ENCODE assay signal across 18 mouse cellular contexts in the genomic region with DNA sequence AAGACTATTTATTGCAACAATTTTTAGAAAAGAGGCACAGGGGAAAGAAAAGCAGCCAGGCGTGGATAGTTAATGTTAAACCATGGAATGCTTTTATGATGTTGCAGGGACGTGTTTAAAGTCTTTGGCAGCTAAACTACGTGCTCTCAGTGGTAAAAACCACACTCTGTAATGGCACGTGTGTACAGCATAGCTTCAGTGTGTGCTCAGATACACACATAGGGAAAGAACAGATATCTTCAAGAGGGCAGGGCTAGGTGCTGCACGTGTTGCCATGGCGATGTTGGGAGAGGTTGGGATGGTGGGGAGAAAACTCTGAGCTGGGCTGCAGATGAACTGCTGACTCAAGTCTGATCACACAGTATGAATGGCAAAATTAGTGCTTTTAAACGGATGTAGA.
A peak's percentile ranks its signal among the peaks of the same experiment; 100 is the strongest.
DNase-seq lines count a peak whose midpoint lies in the region; ATAC-seq lines count a peak whose summit lies in the region.
"Had no signal": no experiment of that assay in that cellular context is flagged by ENCODE, and none has a peak within 500 bp of the region (broad histone marks: within the 10 kb centered on the region; RNA-seq: fewer than 3 reads in every experiment).

No protein-coding gene starts in this region.

- 76% methylated on average over 7 of the region's 7 CpGs for WGBS in neural tube, embryonic 13.5 days
- 94% methylated on average over 7 of the region's 7 CpGs for WGBS in heart, embryonic 10.5 days

- DNase-seq in neural tube, embryonic 10.5 days (ENCODE audit: extremely low spot score, low spot score) = no peak
- DNase-seq in kidney, adult 18-20 months = peak; percentile 51
- peak; percentile 64 for DNase-seq in kidney, postnatal 14 days
- no peak for DNase-seq in adrenal gland, adult (ENCODE audit: inconsistent age in 2 of 2, low spot score in 1 of 2)
- DNase-seq in adrenal gland, adult 2 months = no peak
- DNase-seq in heart, embryonic 10.5 days (ENCODE audit: low spot score) = no peak
- DNase-seq: adrenal gland, postnatal 25 days; cerebellum, adult 9-11 months; embryo, embryonic 11 days; heart, postnatal 4 days; lung, postnatal 14 days; spleen, adult 18-20 months; thymus, postnatal 4 days had no signal

- no peak overlapping the region for H3K4me2 ChIP-seq in neural tube, embryonic 13.5 days
- H3K4me2 ChIP-seq: forebrain, embryonic 13.5 days; heart, embryonic 13.5 days had no signal

- H3K9me3 ChIP-seq in neural tube, embryonic 13.5 days = no peaks in the 10 kb centered on the region
- H3K9me3 ChIP-seq in heart, embryonic 10.5 days = no peaks in the 10 kb centered on the region
- H3K9me3 ChIP-seq: forebrain, embryonic 13.5 days; heart, embryonic 13.5 days; midbrain, embryonic 10.5 days had no signal

- peak; percentile 53; the same call in 1 of the 2 replicates for ATAC-seq in neural tube, embryonic 13.5 days (ENCODE audit: low read depth)
- ATAC-seq: forebrain, embryonic 13.5 days; hindbrain, postnatal 0 days had no signal

- no peak overlapping the region for H3K4me3 ChIP-seq in neural tube, embryonic 13.5 days
- H3K4me3 ChIP-seq in heart, embryonic 10.5 days = no peak overlapping the region
- H3K4me3 ChIP-seq: forebrain, embryonic 13.5 days; heart, embryonic 13.5 days; midbrain, embryonic 10.5 days had no signal

- H3K27ac ChIP-seq in neural tube, embryonic 13.5 days (replicated peaks) = no peak overlapping the region
- H3K27ac ChIP-seq in heart, embryonic 10.5 days = no peak overlapping the region
- H3K27ac ChIP-seq: forebrain, embryonic 13.5 days; heart, embryonic 13.5 days; hindbrain, postnatal 0 days; midbrain, embryonic 10.5 days had no signal

- no peaks in the 10 kb centered on the region for H3K36me3 ChIP-seq in neural tube, embryonic 13.5 days
- no peaks in the 10 kb centered on the region for H3K36me3 ChIP-seq in heart, embryonic 10.5 days

- H3K4me1 ChIP-seq in neural tube, embryonic 13.5 days (replicated peaks) = 0 out of 2 replicates have a peak, but pooled peaks cover 4% of the 10 kb centered on the region
- H3K4me1 ChIP-seq in heart, embryonic 10.5 days = peaks cover 9% of the 10 kb centered on the region
- H3K4me1 ChIP-seq: forebrain, embryonic 13.5 days had no signal

- H3K9ac ChIP-seq in neural tube, embryonic 13.5 days = no peak overlapping the region
- H3K9ac ChIP-seq: forebrain, embryonic 13.5 days; heart, embryonic 13.5 days had no signal

- no peaks in the 10 kb centered on the region for H3K27me3 ChIP-seq in neural tube, embryonic 13.5 days
- no peaks in the 10 kb centered on the region for H3K27me3 ChIP-seq in heart, embryonic 10.5 days (ENCODE audit: insufficient read depth, poor library complexity, severe bottlenecking)
- H3K27me3 ChIP-seq: forebrain, embryonic 13.5 days; heart, embryonic 13.5 days had no signal

Comparison
In these comparisons a context has a peak if more than half of its experiments do, and no peak if none do; other contexts are left out.
1. DNase-seq: peak in kidney, adult 18-20 months (single experiment) and kidney, postnatal 14 days (single experiment); none in neural tube, embryonic 10.5 days (single experiment), adrenal gland, adult (0 of 2), adrenal gland, adult 2 months (single experiment) and heart, embryonic 10.5 days (single experiment).